Mouse (Mus musculus): Measurements from ENCODE around the gene Stx6.
"Not testable (repeated sequence)": the region's sequence is repeated elsewhere in the genome, so short reads cannot be mapped to it uniquely, and the experiment has no call there.

Stx6 gene

GRCm38 (mm10) chr1:155167453-155167852 lies 8.9 kb downstream of the Stx6 start:
- no peak for DNase-seq (ENCODE audit: low spot score)

GRCm38 (mm10) chr1:155169935-155170334 lies 11.4 kb downstream of the Stx6 start:
- DNase-seq (ENCODE audit: low spot score), result no peak

GRCm38 (mm10) chr1:155172895-155173643 lies 14.6 kb downstream of the Stx6 start:
- DNase-seq (ENCODE audit: low spot score), result no peak

GRCm38 (mm10) chr1:155173644-155174016 lies 15.1 kb downstream of the Stx6 start:
- not testable (repeated sequence) for DNase-seq (ENCODE audit: low spot score)

- DNase-seq (ENCODE audit: low spot score), result no peak
Measured at GRCm38 (mm10) chr1:155174424-155174823, 15.9 kb downstream of the Stx6 start.

GRCm38 (mm10) chr1:155178192-155178924 lies 19.8 kb downstream of the Stx6 start:
- no peak for DNase-seq (ENCODE audit: low spot score)

- no peak for DNase-seq (ENCODE audit: low spot score)
Measured at GRCm38 (mm10) chr1:155184191-155184590, 25.7 kb downstream of the Stx6 start.

GRCm38 (mm10) chr1:155188656-155189055 lies 30.1 kb downstream of the Stx6 start:
- no peak for DNase-seq (ENCODE audit: low spot score)

GRCm38 (mm10) chr1:155191219-155191618 lies 32.7 kb downstream of the Stx6 start:
- no peak for DNase-seq (ENCODE audit: low spot score)

- no peak for DNase-seq (ENCODE audit: low spot score)
Measured at GRCm38 (mm10) chr1:155191671-155192070, 33.2 kb downstream of the Stx6 start.

GRCm38 (mm10) chr1:155192805-155193368 lies 34.4 kb downstream of the Stx6 start:
- DNase-seq (ENCODE audit: low spot score), result no peak

GRCm38 (mm10) chr1:155196691-155197090 lies 38.2 kb downstream of the Stx6 start:
- no peak for DNase-seq (ENCODE audit: low spot score)

- DNase-seq (ENCODE audit: low spot score), result no peak
Measured at GRCm38 (mm10) chr1:155199522-155199921, 41.0 kb downstream of the Stx6 start.

- DNase-seq (ENCODE audit: low spot score), result no peak
Measured at GRCm38 (mm10) chr1:155200967-155201366, 42.5 kb downstream of the Stx6 start.

- no peak for DNase-seq (ENCODE audit: low spot score)
Measured at GRCm38 (mm10) chr1:155201373-155201879, 42.9 kb downstream of the Stx6 start.

GRCm38 (mm10) chr1:155201914-155202313 lies 43.4 kb downstream of the Stx6 start:
- DNase-seq (ENCODE audit: low spot score), result no peak

GRCm38 (mm10) chr1:155202472-155202871 lies 44.0 kb downstream of the Stx6 start:
- no peak for DNase-seq (ENCODE audit: low spot score)

- DNase-seq (ENCODE audit: low spot score), result no peak
Measured at GRCm38 (mm10) chr1:155203101-155203500, 44.6 kb downstream of the Stx6 start.

GRCm38 (mm10) chr1:155203954-155204353 lies 45.4 kb downstream of the Stx6 start:
- DNase-seq (ENCODE audit: low spot score), result no peak

- DNase-seq (ENCODE audit: low spot score), result no peak
Measured at GRCm38 (mm10) chr1:155204560-155205162, 46.1 kb downstream of the Stx6 start.

- DNase-seq (ENCODE audit: low spot score), result no peak
Measured at GRCm38 (mm10) chr1:155205311-155205710, 46.8 kb downstream of the Stx6 start.

GRCm38 (mm10) chr1:155205822-155206660 lies 47.5 kb downstream of the Stx6 start:
- no peak for DNase-seq (ENCODE audit: low spot score)

Measured in embryo, embryonic 10.5 days (tissue).